Mouse (Mus musculus) c-Kit-positive CD71-positive TER-119-positive erythroid progenitor cells, embryonic 14.5 days (primary cell): ENCODE measurements around the gene Opn4.

ENCODE experiments used
- DNase-seq: peaks from one replicate; pipeline ENCODE4 v3.0.0-alpha.2; 2013; ENCODE audit warnings: low spot score

Gene Opn4

DNA sequence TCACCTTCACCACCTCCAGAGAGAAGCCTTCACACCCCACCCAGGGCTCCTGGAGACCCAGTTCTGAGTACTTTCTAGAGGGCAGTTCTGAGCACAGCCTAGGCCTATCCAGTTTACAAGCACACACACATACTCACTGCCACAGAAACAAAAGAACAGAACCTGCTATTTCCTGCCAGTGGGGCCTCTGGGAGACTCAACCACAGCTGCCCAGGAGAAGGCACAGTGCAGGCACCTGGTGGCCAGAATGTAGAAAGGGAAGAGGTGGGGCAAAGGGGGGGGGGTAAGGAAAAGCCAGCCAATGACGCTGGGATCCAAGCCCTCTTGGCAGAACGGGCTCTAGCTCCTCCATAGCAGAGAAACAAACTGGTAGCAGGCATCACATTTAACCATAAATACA lies 37.5 kb downstream of the Opn4 start:
- no peak for DNase-seq

DNA sequence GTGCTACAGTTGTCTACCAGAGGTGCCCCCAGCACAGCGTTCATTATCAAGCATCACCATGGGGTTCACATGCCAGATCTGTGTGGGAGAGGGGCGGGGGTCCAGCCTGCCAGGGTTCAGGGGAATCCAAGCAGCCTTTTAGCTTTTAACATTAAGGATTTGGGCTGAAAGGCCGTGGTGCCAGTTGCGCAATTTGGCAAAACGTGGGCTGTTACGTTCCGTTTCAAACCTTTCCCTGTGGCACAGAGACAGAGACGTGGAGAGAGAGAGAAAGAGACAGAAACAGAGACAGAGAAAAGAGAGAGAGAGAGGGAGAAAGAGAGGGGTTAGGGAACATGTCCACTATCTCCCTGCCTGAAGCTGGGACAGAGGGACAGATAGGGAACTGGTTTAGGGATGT lies 38.3 kb downstream of the Opn4 start:
- no peak for DNase-seq

DNA sequence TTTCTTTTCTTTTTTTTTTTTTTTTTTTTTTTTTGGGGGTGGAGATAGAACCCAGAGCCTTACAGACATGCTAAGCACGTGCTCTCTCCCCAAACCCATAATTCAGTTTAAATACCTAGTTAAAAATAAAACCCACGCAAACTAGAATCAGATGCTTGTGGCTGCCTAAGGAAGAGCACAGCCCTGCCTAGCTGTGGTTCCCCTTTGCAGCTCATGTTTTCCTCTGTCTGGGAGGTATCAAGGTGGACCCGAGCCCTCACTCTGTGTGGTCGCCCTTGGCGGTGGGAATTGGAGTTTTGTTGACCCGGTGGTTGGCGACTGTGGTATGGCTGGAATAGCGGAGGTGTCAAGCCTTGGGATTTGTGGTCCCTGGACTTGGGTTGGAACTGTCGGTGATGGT lies 41.0 kb downstream of the Opn4 start:
- DNase-seq, result no peak

DNA sequence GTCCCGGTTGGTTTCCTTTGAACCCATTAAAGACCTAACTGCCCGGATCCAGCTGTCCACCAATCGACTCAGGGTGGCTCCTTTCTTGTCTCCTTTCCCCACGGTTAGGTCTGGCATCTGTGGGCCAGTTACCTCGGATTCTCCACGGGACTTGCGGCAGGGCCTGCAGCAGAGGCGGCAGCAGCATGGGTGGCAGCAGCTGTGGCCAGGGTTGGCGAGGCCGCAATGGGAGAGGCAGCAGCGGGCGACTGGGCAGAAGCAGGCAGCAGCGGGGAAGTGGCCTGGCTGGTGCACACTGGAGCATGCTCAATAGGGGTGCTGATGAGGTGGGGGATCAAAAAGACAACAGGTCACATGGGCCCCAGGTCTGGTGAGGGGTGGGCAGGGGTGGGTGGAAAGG lies 44.7 kb downstream of the Opn4 start:
- DNase-seq, result no peak

DNA sequence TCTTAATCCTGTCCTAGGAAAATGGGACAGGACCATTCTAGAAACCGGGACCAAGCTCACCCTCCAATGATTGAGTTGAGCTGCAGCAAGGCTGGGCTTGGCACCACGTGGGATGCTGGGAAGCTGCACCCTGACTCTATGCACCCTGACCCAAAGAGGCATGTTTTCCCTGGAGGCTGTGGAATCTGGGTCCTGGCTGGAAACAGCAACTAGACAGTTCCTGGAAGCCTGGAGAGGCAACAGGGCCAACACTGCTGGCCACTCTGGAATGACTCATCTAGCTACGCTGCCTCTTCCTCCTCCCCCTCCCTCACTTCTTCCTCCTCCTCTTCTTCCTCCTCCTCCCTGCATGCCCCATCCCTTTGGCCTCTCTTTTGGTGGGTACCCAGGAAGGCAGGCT lies 45.9 kb downstream of the Opn4 start:
- no peak for DNase-seq

DNA sequence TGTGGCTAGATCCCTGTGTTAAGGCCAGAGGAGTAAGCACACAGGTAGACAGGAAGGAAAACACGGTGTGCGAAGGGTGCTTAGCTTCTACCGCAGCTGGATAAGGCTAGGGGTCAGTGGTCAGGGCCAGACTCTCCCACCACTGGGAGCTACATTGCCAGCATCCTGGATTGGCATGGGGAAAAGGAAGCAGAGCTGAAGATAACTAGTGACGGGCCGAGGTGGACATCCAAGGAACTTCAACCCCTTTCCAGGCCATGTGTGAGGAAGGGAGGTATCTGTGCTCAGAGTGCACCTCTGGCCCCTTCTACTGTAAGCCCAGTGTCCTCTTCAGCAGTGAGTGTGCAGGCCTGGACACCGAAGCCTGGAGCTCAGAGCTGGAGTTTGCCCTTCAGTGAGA lies 46.5 kb downstream of the Opn4 start:
- DNase-seq, result no peak

DNA sequence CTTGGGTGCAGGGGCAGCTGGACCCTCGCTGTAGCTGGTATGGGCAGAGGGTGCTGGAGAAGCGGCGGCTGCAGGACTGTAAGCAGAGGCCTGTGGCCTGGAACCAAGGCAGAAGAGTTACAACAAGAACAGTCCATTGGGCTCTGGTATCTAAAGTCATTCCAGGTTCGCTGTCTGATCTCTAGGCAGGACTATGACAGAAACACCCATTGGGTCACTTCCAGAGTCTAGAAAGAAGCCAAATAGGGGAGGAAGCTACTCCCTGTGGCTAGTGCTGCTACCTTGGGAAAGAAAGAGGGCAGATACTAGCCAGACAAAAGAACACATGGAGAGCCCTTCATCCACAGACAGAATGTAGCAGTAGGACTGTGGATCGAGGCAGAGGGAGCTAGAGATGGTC lies 47.7 kb downstream of the Opn4 start:
- no peak for DNase-seq

DNA sequence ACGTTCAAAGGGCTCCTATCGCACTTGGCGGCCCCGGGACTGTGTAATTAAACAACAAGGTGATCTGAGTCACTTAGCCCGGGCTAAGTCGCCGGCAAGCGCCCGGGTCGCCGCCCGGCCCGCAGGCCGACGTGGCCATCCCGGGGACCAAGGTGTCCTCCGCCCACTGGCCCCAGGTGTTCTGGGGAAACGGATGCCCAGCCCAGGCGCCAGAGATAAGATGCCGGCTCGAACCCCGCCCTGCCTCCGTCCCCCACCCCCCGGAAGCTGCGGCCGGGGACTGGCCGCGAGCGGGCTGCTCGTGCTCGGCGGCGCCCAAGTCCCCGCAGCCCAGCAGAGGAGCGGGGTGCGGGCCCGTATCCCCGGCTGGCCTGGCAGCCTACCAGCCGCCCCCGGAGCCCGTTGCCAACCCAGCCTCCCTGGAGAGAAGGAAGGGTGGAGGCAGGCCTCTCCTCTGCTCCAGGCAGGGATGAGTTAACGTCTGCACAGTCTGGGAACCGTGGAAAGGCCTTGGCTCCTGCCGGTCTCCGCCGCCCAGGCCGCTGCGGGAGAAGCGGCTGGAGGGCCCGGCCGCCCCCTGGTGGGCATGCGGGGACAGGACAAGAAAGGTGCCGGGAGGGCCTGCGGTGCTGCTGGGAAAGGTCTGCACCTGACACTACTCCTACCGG lies 50.8 kb downstream of the Opn4 start:
- peak; percentile 50 for DNase-seq

DNA sequence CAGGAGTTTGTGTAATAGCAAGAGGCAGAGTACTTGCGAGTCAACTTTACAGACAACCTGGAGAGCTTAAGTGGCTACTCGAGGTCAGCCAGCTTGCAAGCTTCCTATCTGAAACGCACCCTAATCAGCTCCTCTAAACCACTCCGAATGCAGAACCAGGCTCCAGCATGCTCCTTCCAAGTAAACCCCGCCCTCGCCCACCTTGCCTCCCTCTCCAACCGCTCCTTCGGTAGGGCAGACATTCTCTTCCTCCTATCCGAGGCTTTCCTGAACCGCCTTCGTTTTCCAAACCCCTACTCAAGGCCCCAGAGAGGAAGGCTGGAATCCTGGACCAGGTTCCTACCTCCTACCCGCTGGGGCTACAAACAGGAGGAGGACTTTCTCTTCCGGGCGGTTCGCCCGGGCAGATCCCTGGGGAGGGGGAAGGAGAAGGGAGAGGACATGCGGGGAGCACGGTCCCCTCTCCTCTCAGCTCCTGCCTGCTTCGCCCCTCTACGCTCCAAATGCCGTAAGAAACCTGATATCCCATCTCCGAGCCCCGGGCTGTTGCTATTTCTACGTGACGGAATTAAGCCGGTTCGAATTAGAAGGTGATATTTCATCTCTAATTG lies 51.4 kb downstream of the Opn4 start:
- DNase-seq, result no peak

DNA sequence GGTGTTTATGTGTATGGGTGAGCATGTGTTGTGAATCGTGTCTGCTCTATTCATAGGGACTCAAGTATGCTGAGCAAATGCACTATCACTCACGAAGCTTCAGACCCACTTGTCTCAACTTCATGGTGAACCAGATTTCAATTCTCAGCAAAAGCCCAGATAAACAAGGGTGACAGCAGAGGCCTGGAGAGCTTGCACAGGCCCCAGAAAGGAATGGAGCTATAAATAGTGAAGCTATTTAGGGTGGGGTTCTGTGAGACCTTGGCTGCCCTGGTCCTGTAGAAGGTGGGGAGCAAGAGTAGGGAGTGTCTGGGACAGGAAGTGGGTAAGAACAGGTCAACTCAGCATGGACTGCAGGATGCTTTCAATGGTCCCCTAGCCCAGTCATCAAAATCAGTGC lies 55.4 kb downstream of the Opn4 start:
- no peak for DNase-seq

DNA sequence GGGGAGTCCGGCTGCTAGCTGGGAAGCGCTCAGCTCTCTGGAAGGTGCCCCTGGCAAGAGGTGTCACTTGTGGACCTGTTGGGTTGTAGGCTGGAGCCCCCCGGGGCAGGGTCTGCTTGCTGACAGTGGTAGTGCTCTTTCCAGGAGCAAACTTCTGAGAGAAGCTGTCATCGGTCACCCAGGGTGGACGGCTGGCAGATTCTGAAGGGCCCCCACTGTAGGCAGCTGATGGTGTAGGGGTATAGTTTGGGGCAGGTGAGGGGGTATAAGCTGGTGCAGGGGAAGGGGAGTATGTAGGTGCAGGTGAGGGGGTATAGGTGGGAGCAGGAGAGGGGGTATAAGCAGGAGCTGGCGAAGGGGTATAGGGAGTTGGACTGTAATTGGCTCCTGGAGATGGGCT lies 55.9 kb downstream of the Opn4 start:
- no peak for DNase-seq

DNA sequence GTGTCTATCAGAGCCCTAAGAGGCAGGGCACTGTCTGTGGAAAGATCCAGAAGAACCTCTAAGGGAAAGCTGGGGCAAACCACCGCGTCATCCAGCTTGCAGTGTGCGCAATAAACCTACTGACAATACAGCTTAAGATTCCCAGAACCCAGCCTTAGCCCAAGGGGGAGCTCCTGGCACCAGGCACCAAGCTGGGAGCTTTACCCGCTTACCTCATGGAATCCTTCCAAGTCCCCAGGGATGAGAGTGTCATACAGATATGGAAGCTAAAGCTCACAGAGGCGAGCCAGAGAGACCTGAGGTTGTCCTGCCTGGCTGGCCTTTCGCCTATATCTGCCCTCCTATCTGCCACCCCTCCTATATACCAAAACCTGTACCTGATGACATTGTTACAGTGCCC lies 56.3 kb downstream of the Opn4 start:
- DNase-seq, result no peak

DNA sequence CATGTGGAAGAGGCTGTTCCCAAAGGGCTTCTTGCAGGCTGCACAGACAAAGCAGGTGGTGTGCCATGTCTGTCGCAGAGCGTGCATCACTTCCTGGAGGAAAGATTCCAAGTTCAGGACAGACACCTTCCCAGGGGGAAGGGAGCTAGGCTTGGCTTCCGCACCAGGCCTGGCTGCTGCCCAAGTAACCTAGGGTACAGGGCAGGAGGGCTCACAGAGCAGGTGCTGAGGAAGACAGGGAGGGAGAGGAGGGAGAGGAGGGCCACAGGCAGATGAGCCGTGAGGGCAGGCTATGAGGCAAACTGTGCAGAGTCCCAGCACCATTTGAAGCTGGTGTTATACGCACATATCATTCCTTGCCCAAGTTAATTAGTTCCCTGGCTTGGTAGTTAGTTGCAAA lies 58.0 kb downstream of the Opn4 start:
- no peak for DNase-seq

DNA sequence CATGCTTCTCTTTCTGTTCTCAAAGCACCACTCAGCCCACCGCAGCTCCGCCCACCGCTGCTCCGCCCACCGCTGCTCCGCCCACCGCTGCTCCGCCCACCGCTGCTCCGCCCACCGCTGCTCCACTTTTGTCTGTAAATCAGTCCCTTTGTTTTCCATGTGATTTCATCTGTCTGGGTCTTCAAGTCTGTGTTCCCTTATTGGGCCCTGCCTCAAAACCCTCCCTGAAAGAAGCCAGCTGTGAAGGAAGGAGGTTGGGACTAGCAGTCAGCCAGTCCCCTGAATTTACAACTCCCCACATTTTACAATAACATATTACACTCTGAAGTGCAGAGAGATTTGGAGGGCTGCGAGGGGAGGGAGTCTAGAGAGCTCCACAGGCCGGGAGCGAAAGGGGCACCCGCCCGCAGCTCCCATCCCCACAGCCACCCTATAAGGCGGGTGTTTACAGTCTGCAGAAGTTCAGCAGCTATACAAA lies 59.2 kb downstream of the Opn4 start:
- no peak for DNase-seq
